Mouse (Mus musculus): Measurements from ENCODE around the gene Acap3.

DNA sequence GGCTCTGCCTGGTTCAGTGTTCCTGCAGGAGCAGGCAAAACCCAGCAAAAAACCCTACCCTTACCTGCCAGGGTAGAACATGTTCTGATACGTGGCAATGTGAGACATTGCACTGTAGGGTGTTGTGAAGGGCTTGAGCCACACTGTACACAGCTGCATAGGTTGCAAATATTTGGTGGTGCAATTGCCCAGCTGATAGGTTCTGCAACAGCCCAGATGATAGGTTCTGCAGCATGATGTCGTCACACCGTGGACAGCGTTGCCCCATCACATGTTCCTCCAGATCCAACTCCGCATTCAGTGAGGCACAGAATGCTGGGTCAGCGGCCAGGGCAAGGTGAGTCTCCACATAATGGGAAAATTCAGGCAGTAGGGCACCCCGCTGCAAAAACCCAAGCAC lies 29.8 kb upstream of the Acap3 start:
- TF ChIP-seq CTCF (IDR thresholded peaks at IDR 0.05; ENCODE audit: low read depth, low read length) (no peak), POLR2A (IDR thresholded peaks at IDR 0.05; ENCODE audit: insufficient read depth, low read length) (no peak)
